Mouse (Mus musculus): ENCODE results near the gene Eva1c.

GRCm38 (mm10) chr16:90826457-90826856 lies at the start of gene Eva1c:
- no peak for TF ChIP-seq CTCF (IDR thresholded peaks at IDR 0.05; ENCODE audit: borderline replicate concordance, insufficient read depth, low read depth, low read length)
- no peak for TF ChIP-seq POLR2A (IDR thresholded peaks at IDR 0.05; ENCODE audit: borderline replicate concordance, insufficient read depth, low read length)
